Mouse (Mus musculus) limb, embryonic 12.5 days (tissue): ENCODE data around the gene Tanc2. TPM values are rescaled to one million over a fixed set of nuclear protein-coding genes. Genes with fewer than 3 reads are reported as not detected.

Experiments
- ATAC-seq: fragments of 200-750 bp; cut with Nextera tagmentation; 2 replicates; pipeline ENCODE4 v1.8.0; 2017; ENCODE audit warnings: low read depth, moderate TSS enrichment; ENCODE audit not compliant: insufficient number of reproducible peaks, insufficient read depth, low FRiP score, low TSS enrichment
- H3K27ac ChIP-seq: fragments of 300-500 bp; sonication (generic); 2 replicates; pipeline ENCODE4 v1.5.1; 2016; ENCODE audit warnings: mild to moderate bottlenecking, moderate library complexity
- H3K27me3 ChIP-seq: fragments of 300-500 bp; sonication (generic); 2 replicates; pipeline ENCODE4 v1.6.1; 2016; ENCODE audit warnings: mild to moderate bottlenecking, moderate library complexity
- H3K36me3 ChIP-seq: fragments of 300-500 bp; sonication (generic); 2 replicates; pipeline ENCODE4 v1.6.1; 2016; ENCODE audit warnings: mild to moderate bottlenecking, moderate library complexity
- H3K4me1 ChIP-seq: fragments of 300-500 bp; sonication (generic); replicated peaks from 2 replicates; pipeline ENCODE4 v1.6.1; 2016
- H3K4me2 ChIP-seq: fragments of 300-500 bp; sonication (generic); 2 replicates; pipeline ENCODE4 v1.6.1; 2016; ENCODE audit warnings: mild to moderate bottlenecking, moderate library complexity
- H3K4me3 ChIP-seq: fragments of 300-500 bp; sonication (generic); replicated peaks from 2 replicates; pipeline ENCODE4 v1.5.1; 2016; ENCODE audit warnings: mild to moderate bottlenecking
- H3K9ac ChIP-seq: fragments of 300-500 bp; sonication (generic); replicated peaks from 2 replicates; pipeline ENCODE4 v1.6.1; 2016; ENCODE audit warnings: mild to moderate bottlenecking, moderate library complexity
- H3K9me3 ChIP-seq: fragments of 300-500 bp; sonication (generic); 2 replicates; pipeline ENCODE4 v1.6.1; 2016; ENCODE audit warnings: mild to moderate bottlenecking, moderate library complexity
- WGBS: fragments of 180-500 bp; shearing (Covaris S2); methylation state at CpG from one replicate; pipeline ENCODE4 v1.1.7; 2016; 5-methylcytosine and 5-hydroxymethylcytosine counted together
- polyA plus RNA-seq: library from polyadenylated mRNA; unstranded; fragments of >200 nt; fragmentation: Nextera tagmentation; extraction: Ambion mirVana; gene quantifications from 2 replicates; pipeline ENCODE4 v1.2.1, GENCODE M21; 2016

The Tanc2 gene
- polyA plus RNA-seq, 1 experiment from 2014 or later: 8.5 TPM

- H3K27ac ChIP-seq: no peak overlapping the region
- H3K27me3 ChIP-seq: no peaks in the 10 kb centered on the region
- no peak overlapping the region for H3K9ac ChIP-seq
- H3K4me1 ChIP-seq: peaks cover 6% of the 10 kb centered on the region; the same call in 1 of the 2 replicates
- peaks cover 3% of the 10 kb centered on the region; the same call in 1 of the 2 replicates for H3K9me3 ChIP-seq
- H3K4me2 ChIP-seq: no peak overlapping the region
- H3K4me3 ChIP-seq: no peak overlapping the region
- ATAC-seq: no peak
- H3K36me3 ChIP-seq: no peaks in the 10 kb centered on the region
- WGBS: 81% methylated on average over 6 of the region's 6 CpGs
Measured at GRCm38 (mm10) chr11:105558803-105559505, 30.8 kb upstream of the Tanc2 start.

GRCm38 (mm10) chr11:105563546-105563945, 26.2 kb upstream of the Tanc2 start:
- Histone ChIP-seq H3K4me2 (no peak overlapping the region), H3K4me3 (no peak overlapping the region), H3K9me3 (peaks cover 3% of the 10 kb centered on the region; the same call in 1 of the 2 replicates), H3K9ac (no peak overlapping the region), H3K27me3 (no peaks in the 10 kb centered on the region), H3K27ac (no peak overlapping the region), H3K36me3 (no peaks in the 10 kb centered on the region), H3K4me1 (no peaks in the 10 kb centered on the region)
- 94% methylated on average over 3 of the region's 3 CpGs for WGBS
- ATAC-seq: no peak

- Histone ChIP-seq H3K9ac (no peak overlapping the region), H3K27me3 (no peaks in the 10 kb centered on the region), H3K36me3 (no peaks in the 10 kb centered on the region), H3K9me3 (no peaks in the 10 kb centered on the region), H3K27ac (no peak overlapping the region), H3K4me1 (no peaks in the 10 kb centered on the region), H3K4me3 (no peak overlapping the region), H3K4me2 (no peak overlapping the region)
- no peak for ATAC-seq
- WGBS: 65% methylated on average over 1 of the region's 1 CpGs
Measured at GRCm38 (mm10) chr11:105567221-105567641, 22.6 kb upstream of the Tanc2 start.

DNA sequence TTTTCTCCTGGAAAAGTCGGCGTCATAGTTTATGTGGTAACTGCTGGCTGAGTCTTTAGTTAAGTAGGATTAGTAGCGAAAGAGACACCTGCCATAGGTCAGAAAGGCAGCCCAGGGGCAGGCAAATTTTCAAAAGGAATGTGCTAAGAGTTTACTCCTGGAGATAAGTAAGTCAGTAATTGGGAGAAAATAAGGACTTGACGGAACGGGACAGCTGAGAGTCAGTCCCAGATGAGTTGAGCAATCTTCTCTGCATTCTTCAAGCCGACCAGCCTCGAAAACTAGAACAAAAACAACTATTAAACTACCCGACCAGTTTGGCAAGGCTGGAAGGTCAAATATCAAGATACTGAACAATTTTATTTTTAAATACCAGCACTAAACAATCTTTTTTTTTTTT, 17.8 kb upstream of the Tanc2 start:
- no peaks in the 10 kb centered on the region for H3K36me3 ChIP-seq
- H3K27ac ChIP-seq: no peak overlapping the region
- no peak overlapping the region for H3K4me3 ChIP-seq
- H3K9ac ChIP-seq: no peak overlapping the region
- 63% methylated on average over 8 of the region's 8 CpGs for WGBS
- no peak overlapping the region for H3K4me2 ChIP-seq
- no peaks in the 10 kb centered on the region for H3K9me3 ChIP-seq
- H3K4me1 ChIP-seq: no peaks in the 10 kb centered on the region
- ATAC-seq: no peak
- H3K27me3 ChIP-seq: no peaks in the 10 kb centered on the region

- no peak overlapping the region for H3K9ac ChIP-seq
- no peak overlapping the region for H3K4me3 ChIP-seq
- no peaks in the 10 kb centered on the region for H3K4me1 ChIP-seq
- ATAC-seq: no peak
- no peak overlapping the region for H3K27ac ChIP-seq
- no peaks in the 10 kb centered on the region for H3K9me3 ChIP-seq
- 55% methylated on average over 7 of the region's 7 CpGs for WGBS
- no peak overlapping the region for H3K4me2 ChIP-seq
- no peaks in the 10 kb centered on the region for H3K27me3 ChIP-seq
- no peaks in the 10 kb centered on the region for H3K36me3 ChIP-seq
Measured at GRCm38 (mm10) chr11:105574241-105574640, 15.5 kb upstream of the Tanc2 start.

GRCm38 (mm10) chr11:105577211-105577610, 12.6 kb upstream of the Tanc2 start:
- no peak for ATAC-seq
- Histone ChIP-seq H3K9me3 (0 out of 2 replicates have a peak, but pooled peaks cover 3% of the 10 kb centered on the region), H3K4me1 (no peaks in the 10 kb centered on the region), H3K4me2 (no peak overlapping the region), H3K9ac (no peak overlapping the region), H3K4me3 (no peak overlapping the region), H3K27ac (no peak overlapping the region), H3K36me3 (no peaks in the 10 kb centered on the region), H3K27me3 (no peaks in the 10 kb centered on the region)

DNA sequence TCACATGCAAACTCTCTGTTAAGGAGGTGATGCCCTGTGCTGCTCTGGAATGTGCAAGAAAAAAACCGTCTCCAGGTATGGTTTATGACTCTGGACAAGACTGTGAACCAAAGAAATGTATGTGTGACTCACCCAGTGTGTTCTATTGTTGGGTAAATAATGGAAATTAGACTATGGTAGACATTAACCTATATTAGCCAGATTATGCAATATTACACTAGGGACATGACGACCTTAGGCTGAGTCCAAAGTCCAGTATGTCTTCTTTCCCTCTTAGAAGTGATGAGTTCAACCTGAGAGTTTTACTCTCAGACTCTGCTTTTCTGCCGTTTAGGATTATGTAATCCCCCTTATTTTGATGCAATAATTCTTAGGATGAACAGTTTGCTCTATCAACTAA, 7.8 kb upstream of the Tanc2 start:
- no peaks in the 10 kb centered on the region for H3K36me3 ChIP-seq
- H3K4me2 ChIP-seq: no peak overlapping the region
- H3K9me3 ChIP-seq: 0 out of 2 replicates have a peak, but pooled peaks cover 3% of the 10 kb centered on the region
- no peaks in the 10 kb centered on the region for H3K4me1 ChIP-seq
- no peaks in the 10 kb centered on the region for H3K27me3 ChIP-seq
- no peak overlapping the region for H3K4me3 ChIP-seq
- no peak for ATAC-seq
- 83% methylated on average over 3 of the region's 3 CpGs for WGBS
- no peak overlapping the region for H3K27ac ChIP-seq
- H3K9ac ChIP-seq: no peak overlapping the region

DNA sequence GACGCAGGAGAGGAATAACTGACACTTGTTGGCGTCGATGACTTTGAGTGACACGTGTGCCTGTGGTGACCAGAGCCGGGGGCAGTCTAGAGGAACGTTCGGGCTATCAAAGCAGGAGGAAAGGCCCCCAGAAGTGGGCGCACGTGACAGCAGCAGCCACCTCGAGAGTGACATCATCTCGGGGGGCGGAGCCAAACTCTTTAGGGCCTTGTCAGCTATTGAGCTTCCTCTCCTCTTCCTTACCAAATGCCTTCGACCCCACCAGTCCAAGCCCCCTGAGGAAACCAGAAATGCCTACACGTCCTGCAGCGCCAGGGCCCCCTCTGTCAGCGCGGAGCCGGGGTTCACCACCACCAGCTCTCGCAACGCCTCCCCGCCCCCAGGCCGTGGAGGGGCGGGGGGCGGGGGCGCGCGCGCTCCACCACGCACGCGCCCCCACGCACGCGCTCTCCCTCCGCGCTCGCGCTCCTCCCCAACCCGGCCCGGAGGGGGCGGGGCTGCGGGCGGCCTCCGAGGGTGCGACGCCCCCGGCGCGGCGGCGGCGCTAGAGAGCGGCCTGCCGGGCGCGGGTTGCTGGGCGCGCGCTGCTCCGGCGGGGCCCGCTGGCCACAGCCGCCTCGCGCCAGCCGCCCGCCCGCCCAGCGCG, 432 bp upstream of the Tanc2 start:
- under 1% methylated on average over 62 of the region's 70 CpGs for WGBS
- Histone ChIP-seq H3K36me3 (no peaks in the 10 kb centered on the region), H3K4me1 (peaks cover 7% of the 10 kb centered on the region; the same call in 1 of the 2 replicates), H3K4me3 (peak overlapping the region; percentile 94), H3K9me3 (no peaks in the 10 kb centered on the region), H3K27me3 (no peaks in the 10 kb centered on the region), H3K4me2 (peak overlapping the region; percentile 67), H3K9ac (peak overlapping the region; percentile 89), H3K27ac (peak overlapping the region; percentile 89)
- ATAC-seq: peak; percentile 94

- H3K9me3 ChIP-seq: no peaks in the 10 kb centered on the region
- H3K4me2 ChIP-seq: no peak overlapping the region
Measured at GRCm38 (mm10) chr11:105591905-105592304, 2.1 kb downstream of the Tanc2 start.

DNA sequence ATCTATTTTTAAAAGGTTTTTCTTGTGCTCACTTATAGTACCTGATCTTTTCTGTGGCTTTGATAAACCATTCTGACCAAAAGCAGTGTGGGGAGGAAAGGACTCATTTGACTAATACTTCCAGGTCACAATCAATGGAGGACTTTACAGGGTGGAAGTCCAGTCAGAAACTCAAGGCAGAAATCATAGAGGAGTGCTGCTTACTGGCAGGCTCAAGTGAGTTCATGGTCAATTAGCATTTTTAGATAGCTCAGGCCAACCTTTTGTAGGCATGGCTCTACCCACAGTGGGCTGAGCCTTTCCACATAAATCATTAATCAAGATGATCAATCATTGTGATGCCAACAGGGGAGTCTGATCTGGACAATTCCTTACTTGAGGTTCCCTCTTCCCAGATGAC, 12.4 kb downstream of the Tanc2 start:
- H3K27me3 ChIP-seq: no peaks in the 10 kb centered on the region
- H3K4me1 ChIP-seq: no peaks in the 10 kb centered on the region
- H3K4me3 ChIP-seq: no peak overlapping the region
- H3K4me2 ChIP-seq: no peak overlapping the region
- no peak overlapping the region for H3K27ac ChIP-seq
- no peaks in the 10 kb centered on the region for H3K36me3 ChIP-seq
- no peaks in the 10 kb centered on the region for H3K9me3 ChIP-seq
- no peak for ATAC-seq
- H3K9ac ChIP-seq: no peak overlapping the region

More at GRCm38 (mm10) chr11:105591905-105592304, 2.1 kb downstream of the Tanc2 start:
- 25% methylated on average over 1 of the region's 1 CpGs for WGBS
- no peak for ATAC-seq
- H3K27me3 ChIP-seq: no peaks in the 10 kb centered on the region
- H3K4me1 ChIP-seq: peaks cover 7% of the 10 kb centered on the region; the same call in 1 of the 2 replicates
- no peak overlapping the region for H3K4me3 ChIP-seq
- H3K27ac ChIP-seq: no peak overlapping the region
- no peaks in the 10 kb centered on the region for H3K36me3 ChIP-seq
- no peak overlapping the region for H3K9ac ChIP-seq

- Histone ChIP-seq H3K9me3 (no peaks in the 10 kb centered on the region), H3K27me3 (no peaks in the 10 kb centered on the region), H3K27ac (no peak overlapping the region), H3K9ac (no peak overlapping the region), H3K4me2 (no peak overlapping the region), H3K4me3 (no peak overlapping the region), H3K4me1 (no peaks in the 10 kb centered on the region), H3K36me3 (no peaks in the 10 kb centered on the region)
- WGBS: 88% methylated on average over 1 of the region's 1 CpGs
- ATAC-seq: no peak
Measured at GRCm38 (mm10) chr11:105626201-105626600, 36.4 kb downstream of the Tanc2 start.
